In genomic region chr3:32467321-32467720, GRCm38 (mm10) we compare ENCODE assay signal across 34 mouse cellular contexts. TPM values are rescaled to one million over a fixed set of nuclear protein-coding genes. Genes with fewer than 3 reads are reported as not detected.
"Had no signal": no experiment of that assay in that cellular context is flagged by ENCODE, and none has a peak within 500 bp of the region (broad histone marks: within the 10 kb centered on the region; RNA-seq: fewer than 3 reads in every experiment).

No protein-coding gene starts in this region.

- H3K9ac ChIP-seq: heart, embryonic 12.5 days; heart, embryonic 13.5 days; heart, embryonic 15.5 days; hindbrain, embryonic 12.5 days; hindbrain, embryonic 13.5 days; hindbrain, embryonic 14.5 days; hindbrain, embryonic 15.5 days; intestine, embryonic 15.5 days; kidney, embryonic 15.5 days had no signal

- H3K27ac ChIP-seq: heart, embryonic 10.5 days; heart, embryonic 13.5 days; heart, embryonic 15.5 days; hindbrain, embryonic 10.5 days; hindbrain, embryonic 12.5 days; hindbrain, embryonic 13.5 days; hindbrain, embryonic 14.5 days; hindbrain, embryonic 15.5 days; hindbrain, postnatal 0 days; intestine, embryonic 15.5 days; kidney, embryonic 15.5 days; kidney, postnatal 0 days; layer of hippocampus, adult 2 months; left cerebral cortex, adult 2 months had no signal

- H3K4me1 ChIP-seq: hindbrain, embryonic 15.5 days; intestine, embryonic 15.5 days had no signal

- H3K4me3 ChIP-seq: heart, embryonic 10.5 days; heart, embryonic 12.5 days; heart, embryonic 13.5 days; heart, embryonic 15.5 days; hindbrain, embryonic 10.5 days; hindbrain, embryonic 12.5 days; hindbrain, embryonic 13.5 days; hindbrain, embryonic 15.5 days; intestine, embryonic 15.5 days; kidney, embryonic 15.5 days; layer of hippocampus, adult 2 months; left cerebral cortex, adult 2 months had no signal

- H3K27me3 ChIP-seq: heart, embryonic 12.5 days; heart, embryonic 13.5 days; heart, embryonic 15.5 days; hindbrain, embryonic 12.5 days; hindbrain, embryonic 13.5 days; hindbrain, embryonic 15.5 days; intestine, embryonic 15.5 days; kidney, embryonic 15.5 days had no signal

- H3K9me3 ChIP-seq: heart, embryonic 10.5 days; heart, embryonic 12.5 days; heart, embryonic 13.5 days; heart, embryonic 15.5 days; hindbrain, embryonic 10.5 days; hindbrain, embryonic 12.5 days; hindbrain, embryonic 13.5 days; hindbrain, embryonic 15.5 days; intestine, embryonic 15.5 days; kidney, embryonic 15.5 days had no signal

- ATAC-seq: hindbrain, embryonic 16.5 days; hindbrain, postnatal 0 days; inflammation-experienced regulatory T-cells, adult 6 months; intestine, embryonic 15.5 days; intestine, embryonic 16.5 days; intestine, postnatal 0 days had no signal

- H3K4me2 ChIP-seq: heart, embryonic 11.5 days; heart, embryonic 12.5 days; heart, embryonic 13.5 days; heart, embryonic 15.5 days; hindbrain, embryonic 12.5 days; hindbrain, embryonic 13.5 days; hindbrain, embryonic 14.5 days; hindbrain, embryonic 15.5 days; intestine, embryonic 15.5 days; kidney, embryonic 15.5 days had no signal

- DNase-seq: heart, postnatal 10 days; heart, postnatal 14 days; heart, postnatal 36 days; heart, postnatal 4 days; kidney, adult 11 months; kidney, adult 18-20 months; kidney, postnatal 10 days; kidney, postnatal 14 days; kidney, postnatal 4 days; layer of hippocampus, adult 9-11 months; layer of hippocampus, postnatal 36 days had no signal

RNA-seq across cellular contexts. Expression of gene Kcnmb3, which starts 24.7 kb away (rescaled TPM):
- polyA plus RNA-seq: heart, embryonic 10.5 days; heart, embryonic 12.5 days; heart, embryonic 14.5 days; heart, embryonic 15.5 days; hindbrain, embryonic 10.5 days; hindbrain, embryonic 13.5 days; hindbrain, embryonic 15.5 days; hindbrain, postnatal 0 days; intestine, embryonic 14.5 days; intestine, embryonic 15.5 days; intestine, embryonic 16.5 days; kidney, embryonic 14.5 days; kidney, embryonic 15.5 days; kidney, postnatal 0 days had no signal
